8 mouse cellular contexts compared by ENCODE assay signal in genomic region chr13:63568306-63568705, GRCm38 (mm10). TPM values are rescaled to one million over a fixed set of nuclear protein-coding genes. Genes with fewer than 3 reads are reported as not detected.
DNase-seq lines count a peak whose midpoint lies in the region; ATAC-seq and TF ChIP-seq lines count a peak whose summit lies in the region.

No protein-coding gene starts in this region.

- H3K4me1 ChIP-seq in heart, embryonic 15.5 days (replicated peaks): peaks cover 20% of the 10 kb centered on the region
- H3K4me1 ChIP-seq in G1E (ENCODE audit: insufficient read depth, low read depth, low read length): peaks cover 29% of the 10 kb centered on the region
- peaks cover 61% of the 10 kb centered on the region for H3K4me1 ChIP-seq in hindbrain, embryonic 10.5 days (replicated peaks)
- H3K4me1 ChIP-seq in midbrain, embryonic 12.5 days: peaks cover 47% of the 10 kb centered on the region

- peak overlapping the region; percentile 93 for H3K4me2 ChIP-seq in heart, embryonic 15.5 days
- peak overlapping the region; percentile 86 for H3K4me2 ChIP-seq in midbrain, embryonic 12.5 days (replicated peaks)

- H3K4me3 ChIP-seq in heart, embryonic 15.5 days: peak overlapping the region; percentile 91
- peak overlapping the region; percentile 85 for H3K4me3 ChIP-seq in G1E (ENCODE audit: low read depth, low read length)
- H3K4me3 ChIP-seq in hindbrain, embryonic 10.5 days: peak overlapping the region; percentile 86
- H3K4me3 ChIP-seq in midbrain, embryonic 12.5 days: peak overlapping the region; percentile 98

- no peak for DNase-seq in heart, postnatal 36 days
- DNase-seq in G1E (ENCODE audit: low spot score): no peak
- DNase-seq in hindbrain, embryonic 10.5 days (ENCODE audit: low spot score): no peak
- DNase-seq in ovary, postnatal 10 days (ENCODE audit: low spot score): no peak
- DNase-seq in layer of hippocampus, adult 18-20 months (ENCODE audit: low spot score in 2 of 2): no peak
- DNase-seq in right cerebral cortex, postnatal 14 days: no peak

- H3K36me3 ChIP-seq in heart, embryonic 15.5 days: no peaks in the 10 kb centered on the region
- no peaks in the 10 kb centered on the region for H3K36me3 ChIP-seq in G1E (replicated peaks)
- peaks cover 13% of the 10 kb centered on the region for H3K36me3 ChIP-seq in hindbrain, embryonic 10.5 days
- H3K36me3 ChIP-seq in midbrain, embryonic 12.5 days: no peaks in the 10 kb centered on the region

- 2% methylated on average over 14 of the region's 14 CpGs for WGBS in heart, embryonic 15.5 days
- WGBS in hindbrain, embryonic 10.5 days: under 1% methylated on average over 14 of the region's 14 CpGs
- WGBS in midbrain, embryonic 12.5 days: under 1% methylated on average over 14 of the region's 14 CpGs

- H3K27me3 ChIP-seq in heart, embryonic 15.5 days: peaks cover 41% of the 10 kb centered on the region
- H3K27me3 ChIP-seq in G1E (ENCODE audit: insufficient read depth, low read length): peaks cover 34% of the 10 kb centered on the region
- H3K27me3 ChIP-seq in hindbrain, embryonic 10.5 days (ENCODE audit: insufficient read depth, poor library complexity, severe bottlenecking): peaks cover 46% of the 10 kb centered on the region
- H3K27me3 ChIP-seq in midbrain, embryonic 12.5 days: peaks cover 44% of the 10 kb centered on the region

- H3K27ac ChIP-seq in heart, embryonic 15.5 days: peak overlapping the region; percentile 99
- H3K27ac ChIP-seq in hindbrain, embryonic 10.5 days: peak overlapping the region; percentile 98
- H3K27ac ChIP-seq in midbrain, embryonic 12.5 days (replicated peaks): peak overlapping the region; percentile 85

- peak overlapping the region; percentile 57 for H3K9ac ChIP-seq in heart, embryonic 15.5 days
- H3K9ac ChIP-seq in midbrain, embryonic 12.5 days (replicated peaks): peak overlapping the region; percentile 48

- intact Hi-C loops in heart, postnatal 36 days (cut with DNase I): loop anchor here (5.0 to 10.0 kb wide), 5 partner anchors 129 to 586 kb away; partner anchors contain the start of gene Zfp367

- TF ChIP-seq CTCF in G1E (IDR thresholded peaks at IDR 0.05; ENCODE audit: low read depth, low read length): no peak

- no peaks in the 10 kb centered on the region for H3K9me3 ChIP-seq in heart, embryonic 15.5 days (replicated peaks)
- H3K9me3 ChIP-seq in G1E (replicated peaks): peaks cover 7% of the 10 kb centered on the region; the same call in 1 of the 2 replicates
- no peaks in the 10 kb centered on the region for H3K9me3 ChIP-seq in hindbrain, embryonic 10.5 days
- H3K9me3 ChIP-seq in midbrain, embryonic 12.5 days: no peaks in the 10 kb centered on the region

- no peak for ATAC-seq in heart, embryonic 15.5 days (replicated peaks; ENCODE audit: insufficient number of reproducible peaks, insufficient read depth, low FRiP score, low read depth)
- ATAC-seq in G1E (ENCODE audit: extremely low read depth, insufficient number of reproducible peaks, low FRiP score, poor library complexity, severe bottlenecking): no peak
- no peak for ATAC-seq in midbrain, embryonic 12.5 days (ENCODE audit: low FRiP score, low read depth)

RNA-seq across cellular contexts. Expression of gene Ptch1, which starts 5.1 kb away (rescaled TPM):
- 5.4 and 8.0 TPM in 2 replicates for polyA plus RNA-seq in heart, embryonic 15.5 days (2015; fragmentation: Nextera tagmentation; extraction: Ambion mirVana)
- total RNA-seq in heart, postnatal 36 days (2021): 10 to 100 TPM; 17.5 to 18.5 TPM
- total RNA-seq in G1E (2014; fragmentation: Nextera tagmentation) (40.8 and 47.9 TPM in 2 replicates), G1E (2017) (9.6 and 11.9 TPM in 2 replicates)
- polyA plus RNA-seq in G1E (2012): 39.0 and 56.7 TPM in 2 replicates
- 21.8 and 22.1 TPM in 2 replicates for polyA plus RNA-seq in hindbrain, embryonic 10.5 days (2016; fragmentation: Nextera tagmentation; extraction: Ambion mirVana)
- 18.6 and 24.5 TPM in 2 replicates for polyA plus RNA-seq in midbrain, embryonic 12.5 days (2016; fragmentation: Nextera tagmentation; extraction: Ambion mirVana)
- total RNA-seq in layer of hippocampus, adult 18-20 months (2021): 10 to 100 TPM; 43.0 to 50.2 TPM
